15 mouse cellular contexts compared by ENCODE assay signal in genomic region chr4:31878493-31879191, GRCm38 (mm10).
DNase-seq lines count a peak whose midpoint lies in the region; ATAC-seq and TF ChIP-seq lines count a peak whose summit lies in the region.
"Had no signal": no experiment of that assay in that cellular context is flagged by ENCODE, and none has a peak within 500 bp of the region (broad histone marks: within the 10 kb centered on the region; RNA-seq: fewer than 3 reads in every experiment).

No protein-coding gene starts in this region.

- no peak overlapping the region for H3K9ac ChIP-seq in heart, embryonic 12.5 days
- H3K9ac ChIP-seq in forebrain, embryonic 13.5 days: no peak overlapping the region
- no peak overlapping the region for H3K9ac ChIP-seq in hindbrain, embryonic 14.5 days
- no peak overlapping the region for H3K9ac ChIP-seq in midbrain, postnatal 0 days (replicated peaks; ENCODE audit: low read length, poor library complexity, severe bottlenecking)
- H3K9ac ChIP-seq in intestine, embryonic 16.5 days (ENCODE audit: low read depth, low read length): no peak overlapping the region
- H3K9ac ChIP-seq: liver, embryonic 15.5 days had no signal

- WGBS in heart, embryonic 12.5 days: 65% methylated on average over 10 of the region's 10 CpGs
- WGBS in forebrain, embryonic 13.5 days: 26% methylated on average over 10 of the region's 10 CpGs
- 21% methylated on average over 10 of the region's 10 CpGs for WGBS in hindbrain, embryonic 14.5 days
- 36% methylated on average over 10 of the region's 10 CpGs for WGBS in midbrain, postnatal 0 days
- 52% methylated on average over 10 of the region's 10 CpGs for WGBS in intestine, embryonic 16.5 days

- H3K4me3 ChIP-seq in heart, embryonic 12.5 days: no peak overlapping the region
- H3K4me3 ChIP-seq in forebrain, embryonic 13.5 days: no peak overlapping the region
- H3K4me3 ChIP-seq in hindbrain, embryonic 14.5 days (replicated peaks; ENCODE audit: low read length): no peak overlapping the region
- no peak overlapping the region for H3K4me3 ChIP-seq in midbrain, postnatal 0 days (ENCODE audit: low read depth, low read length)
- no peak overlapping the region for H3K4me3 ChIP-seq in intestine, embryonic 16.5 days (ENCODE audit: low read length)
- H3K4me3 ChIP-seq: layer of hippocampus, adult 2 months; liver, embryonic 15.5 days had no signal

- H3K27me3 ChIP-seq in heart, embryonic 12.5 days (replicated peaks): no peaks in the 10 kb centered on the region
- H3K27me3 ChIP-seq in forebrain, embryonic 13.5 days: no peaks in the 10 kb centered on the region
- no peaks in the 10 kb centered on the region for H3K27me3 ChIP-seq in hindbrain, embryonic 14.5 days (ENCODE audit: control insufficient read depth, insufficient read depth, low read length)
- H3K27me3 ChIP-seq in midbrain, postnatal 0 days (ENCODE audit: insufficient read depth, low read length): no peaks in the 10 kb centered on the region
- H3K27me3 ChIP-seq in intestine, embryonic 16.5 days (replicated peaks; ENCODE audit: control insufficient read depth, insufficient read depth, low read length): no peaks in the 10 kb centered on the region
- H3K27me3 ChIP-seq: liver, embryonic 15.5 days had no signal

- H3K4me2 ChIP-seq in heart, embryonic 12.5 days: no peak overlapping the region
- H3K4me2 ChIP-seq in forebrain, embryonic 13.5 days: 0 out of 2 replicates have a peak overlapping the region, but pooled peaks have one; percentile 0
- peak overlapping the region; percentile 31 for H3K4me2 ChIP-seq in hindbrain, embryonic 14.5 days (replicated peaks)
- 0 out of 2 replicates have a peak overlapping the region, but pooled peaks have one; percentile 15 for H3K4me2 ChIP-seq in midbrain, postnatal 0 days (ENCODE audit: low read depth, low read length, poor library complexity, severe bottlenecking)
- no peak overlapping the region for H3K4me2 ChIP-seq in intestine, embryonic 16.5 days (ENCODE audit: low read depth, low read length)
- H3K4me2 ChIP-seq: liver, embryonic 15.5 days had no signal

- peaks cover 41% of the 10 kb centered on the region for H3K4me1 ChIP-seq in heart, embryonic 12.5 days (replicated peaks)
- H3K4me1 ChIP-seq in forebrain, embryonic 13.5 days: peaks cover 38% of the 10 kb centered on the region
- peaks cover 23% of the 10 kb centered on the region for H3K4me1 ChIP-seq in hindbrain, embryonic 14.5 days (replicated peaks; ENCODE audit: control insufficient read depth, insufficient read depth, low read length)
- no peaks in the 10 kb centered on the region; the same call in 1 of the 2 replicates for H3K4me1 ChIP-seq in midbrain, postnatal 0 days (ENCODE audit: insufficient read depth, low read length)
- no peaks in the 10 kb centered on the region for H3K4me1 ChIP-seq in intestine, embryonic 16.5 days (ENCODE audit: control insufficient read depth, insufficient read depth, low read length)
- H3K4me1 ChIP-seq: liver, embryonic 15.5 days had no signal

- H3K27ac ChIP-seq in heart, embryonic 12.5 days (ENCODE audit: poor library complexity, severe bottlenecking): peak overlapping the region; percentile 91
- no peak overlapping the region for H3K27ac ChIP-seq in forebrain, embryonic 13.5 days
- 0 out of 2 replicates have a peak overlapping the region, but pooled peaks have one; percentile 57 for H3K27ac ChIP-seq in hindbrain, embryonic 14.5 days
- H3K27ac ChIP-seq in midbrain, postnatal 0 days (ENCODE audit: low read depth, low read length): no peak overlapping the region
- H3K27ac ChIP-seq in intestine, embryonic 16.5 days (ENCODE audit: low read length): no peak overlapping the region
- H3K27ac ChIP-seq: layer of hippocampus, adult 2 months; liver, embryonic 15.5 days had no signal

- no peaks in the 10 kb centered on the region for H3K36me3 ChIP-seq in heart, embryonic 12.5 days
- H3K36me3 ChIP-seq in forebrain, embryonic 13.5 days (ENCODE audit: poor library complexity, severe bottlenecking): no peaks in the 10 kb centered on the region
- H3K36me3 ChIP-seq in hindbrain, embryonic 14.5 days (replicated peaks; ENCODE audit: control insufficient read depth, insufficient read depth): no peaks in the 10 kb centered on the region
- no peaks in the 10 kb centered on the region for H3K36me3 ChIP-seq in midbrain, postnatal 0 days (ENCODE audit: insufficient read depth, low read length)
- H3K36me3 ChIP-seq in intestine, embryonic 16.5 days (ENCODE audit: control insufficient read depth, insufficient read depth, low read length): no peaks in the 10 kb centered on the region
- H3K36me3 ChIP-seq: liver, embryonic 15.5 days had no signal

- no peak for DNase-seq in heart, postnatal 4 days
- peak; percentile 69 for DNase-seq in hindbrain, embryonic 14.5 days (ENCODE audit: low spot score)
- DNase-seq in midbrain, postnatal 0 days (ENCODE audit: low spot score): peak; percentile 75
- DNase-seq in layer of hippocampus, adult 8-10 months (ENCODE audit: low spot score in 2 of 2): no peak
- no peak for DNase-seq in ovary, postnatal 14 days (ENCODE audit: low spot score)
- DNase-seq: embryo, embryonic 11 days; gastrocnemius, postnatal 14 days; kidney, adult 8-10 months; thymus, postnatal 25 days had no signal

- ATAC-seq in heart, embryonic 12.5 days (ENCODE audit: insufficient number of reproducible peaks, low FRiP score): no peak
- peak; percentile 73 for ATAC-seq in forebrain, embryonic 13.5 days
- ATAC-seq in hindbrain, embryonic 14.5 days (ENCODE audit: low FRiP score): peak; percentile 88
- no peak for ATAC-seq in midbrain, postnatal 0 days (ENCODE audit: low FRiP score)
- ATAC-seq in intestine, embryonic 16.5 days: no peak
- ATAC-seq: activated CD4-positive, CD25-positive, alpha-beta regulatory T cell, adult 4 months had no signal

- no peaks in the 10 kb centered on the region for H3K9me3 ChIP-seq in heart, embryonic 12.5 days (replicated peaks)
- no peaks in the 10 kb centered on the region for H3K9me3 ChIP-seq in forebrain, embryonic 13.5 days (replicated peaks)
- H3K9me3 ChIP-seq in hindbrain, embryonic 14.5 days (ENCODE audit: control insufficient read depth, low read length): no peaks in the 10 kb centered on the region
- no peaks in the 10 kb centered on the region for H3K9me3 ChIP-seq in midbrain, postnatal 0 days (ENCODE audit: low read length)
- H3K9me3 ChIP-seq in intestine, embryonic 16.5 days (ENCODE audit: control insufficient read depth, low read length): no peaks in the 10 kb centered on the region
- H3K9me3 ChIP-seq: liver, embryonic 15.5 days had no signal

- no peak for TF ChIP-seq CTCF in midbrain, postnatal 0 days (IDR thresholded peaks at IDR 0.05)

Comparison
In these comparisons a context has a peak if more than half of its experiments do, and no peak if none do; other contexts are left out.
1. ATAC-seq: peak in forebrain, embryonic 13.5 days (single experiment) and hindbrain, embryonic 14.5 days (single experiment); none in heart, embryonic 12.5 days (single experiment), midbrain, postnatal 0 days (single experiment) and intestine, embryonic 16.5 days (single experiment).
2. H3K27ac ChIP-seq: peak in heart, embryonic 12.5 days (single experiment) and hindbrain, embryonic 14.5 days (single experiment); none in forebrain, embryonic 13.5 days (single experiment), midbrain, postnatal 0 days (single experiment) and intestine, embryonic 16.5 days (single experiment).
3. H3K4me2 ChIP-seq: peak in forebrain, embryonic 13.5 days (single experiment), hindbrain, embryonic 14.5 days (single experiment) and midbrain, postnatal 0 days (single experiment); none in heart, embryonic 12.5 days (single experiment) and intestine, embryonic 16.5 days (single experiment).
4. DNase-seq: peak in hindbrain, embryonic 14.5 days (single experiment) and midbrain, postnatal 0 days (single experiment); none in heart, postnatal 4 days (single experiment), layer of hippocampus, adult 8-10 months (0 of 2) and ovary, postnatal 14 days (single experiment).